Mouse (Mus musculus): Measurements from ENCODE around the gene Gm44503.

The Gm44503 gene

GRCm38 (mm10) chr9:73012629-73013028 is 54.0 kb downstream of the Gm44503 start:
- in situ Hi-C loops (cut with MboI; ENCODE audit: unreplicated experiment in 2 of 2) = no loop called here

- in situ Hi-C loops (cut with MboI; ENCODE audit: unreplicated experiment in 2 of 2) = no loop called here
Observed at GRCm38 (mm10) chr9:73014724-73015123, 56.1 kb downstream of the Gm44503 start.

- in situ Hi-C loops (cut with MboI; ENCODE audit: unreplicated experiment in 2 of 2) = no loop called here
Observed at GRCm38 (mm10) chr9:73019841-73020240, 61.2 kb downstream of the Gm44503 start.

GRCm38 (mm10) chr9:73020566-73021097 is 62.0 kb downstream of the Gm44503 start:
- in situ Hi-C loops (cut with MboI; ENCODE audit: unreplicated experiment in 2 of 2) = no loop called here

- in situ Hi-C loops (cut with MboI; ENCODE audit: unreplicated experiment in 2 of 2) = no loop called here
Observed at GRCm38 (mm10) chr9:73025818-73026636, 67.4 kb downstream of the Gm44503 start.

DNA sequence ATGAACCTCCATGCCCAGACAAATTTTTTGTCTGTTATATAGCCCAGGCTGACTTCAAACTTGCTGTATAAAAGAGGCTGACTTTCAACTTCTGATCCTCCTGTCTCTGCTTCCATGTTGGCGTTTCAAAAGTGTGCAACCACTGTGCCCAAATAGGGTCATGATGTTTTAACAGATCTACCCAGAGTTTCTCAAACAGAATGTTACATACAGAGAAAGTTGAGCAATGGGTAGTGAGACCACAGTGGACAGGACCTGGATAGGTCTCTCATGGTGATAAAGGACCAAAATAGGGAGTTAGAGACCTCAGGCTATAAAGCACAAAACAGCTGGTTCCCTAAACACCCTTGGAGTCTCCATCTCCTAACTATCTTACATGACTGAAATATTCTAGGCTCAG is 71.8 kb downstream of the Gm44503 start:
- in situ Hi-C loops (cut with MboI; ENCODE audit: unreplicated experiment in 2 of 2) = no loop called here

GRCm38 (mm10) chr9:73031421-73031820 is 72.8 kb downstream of the Gm44503 start:
- in situ Hi-C loops (cut with MboI; ENCODE audit: unreplicated experiment in 2 of 2) = no loop called here

GRCm38 (mm10) chr9:73033406-73033805 is 74.8 kb downstream of the Gm44503 start:
- in situ Hi-C loops (cut with MboI; ENCODE audit: unreplicated experiment in 2 of 2) = no loop called here

DNA sequence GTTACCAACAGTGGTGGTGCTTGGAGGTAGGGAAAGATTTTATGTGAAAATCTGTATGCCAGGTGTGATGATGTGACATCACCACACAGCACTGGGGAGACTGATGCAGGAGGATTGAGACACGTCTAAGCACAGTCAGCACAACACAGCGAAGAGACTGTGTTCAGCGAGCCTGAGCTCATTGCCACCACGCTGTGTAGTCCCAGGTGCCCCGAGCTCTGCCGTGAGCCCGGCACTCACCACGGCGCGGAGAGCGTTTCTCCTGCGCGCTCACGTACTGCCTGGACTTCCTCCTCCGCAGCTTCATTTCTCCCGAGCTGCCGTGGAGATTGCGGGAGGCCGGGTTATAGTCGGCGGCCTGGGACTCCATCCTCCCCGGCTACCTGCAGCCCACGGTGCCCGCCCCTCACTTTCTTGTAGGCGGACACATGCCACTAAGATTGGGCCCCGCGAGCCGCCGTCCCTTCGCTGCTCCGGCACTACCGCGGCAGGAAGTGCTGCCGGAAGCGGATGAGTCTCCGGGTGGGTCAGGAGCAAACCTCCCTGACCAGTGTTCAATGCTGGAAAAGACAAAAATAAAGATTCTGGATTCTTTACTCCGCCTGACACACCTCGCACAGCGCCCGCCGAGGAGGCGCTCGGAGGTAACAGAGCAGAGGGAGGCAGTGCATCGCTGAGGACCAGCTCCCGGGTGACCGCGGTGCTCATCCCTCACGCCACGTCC is 80.7 kb downstream of the Gm44503 start:
- in situ Hi-C loops (cut with MboI; ENCODE audit: unreplicated experiment in 2 of 2) = no loop called here

GRCm38 (mm10) chr9:73040080-73040479 is 81.4 kb downstream of the Gm44503 start, which contains the start of gene Pigb:
Gene Pigb (minus strand): TSS chr9:73040378.
- in situ Hi-C loops (cut with MboI; ENCODE audit: unreplicated experiment in 2 of 2) = loop anchor here in 1 of 2 experiments (5.0 kb wide), 1 partner anchor 52 kb away; no protein-coding TSS in a partner anchor

DNA sequence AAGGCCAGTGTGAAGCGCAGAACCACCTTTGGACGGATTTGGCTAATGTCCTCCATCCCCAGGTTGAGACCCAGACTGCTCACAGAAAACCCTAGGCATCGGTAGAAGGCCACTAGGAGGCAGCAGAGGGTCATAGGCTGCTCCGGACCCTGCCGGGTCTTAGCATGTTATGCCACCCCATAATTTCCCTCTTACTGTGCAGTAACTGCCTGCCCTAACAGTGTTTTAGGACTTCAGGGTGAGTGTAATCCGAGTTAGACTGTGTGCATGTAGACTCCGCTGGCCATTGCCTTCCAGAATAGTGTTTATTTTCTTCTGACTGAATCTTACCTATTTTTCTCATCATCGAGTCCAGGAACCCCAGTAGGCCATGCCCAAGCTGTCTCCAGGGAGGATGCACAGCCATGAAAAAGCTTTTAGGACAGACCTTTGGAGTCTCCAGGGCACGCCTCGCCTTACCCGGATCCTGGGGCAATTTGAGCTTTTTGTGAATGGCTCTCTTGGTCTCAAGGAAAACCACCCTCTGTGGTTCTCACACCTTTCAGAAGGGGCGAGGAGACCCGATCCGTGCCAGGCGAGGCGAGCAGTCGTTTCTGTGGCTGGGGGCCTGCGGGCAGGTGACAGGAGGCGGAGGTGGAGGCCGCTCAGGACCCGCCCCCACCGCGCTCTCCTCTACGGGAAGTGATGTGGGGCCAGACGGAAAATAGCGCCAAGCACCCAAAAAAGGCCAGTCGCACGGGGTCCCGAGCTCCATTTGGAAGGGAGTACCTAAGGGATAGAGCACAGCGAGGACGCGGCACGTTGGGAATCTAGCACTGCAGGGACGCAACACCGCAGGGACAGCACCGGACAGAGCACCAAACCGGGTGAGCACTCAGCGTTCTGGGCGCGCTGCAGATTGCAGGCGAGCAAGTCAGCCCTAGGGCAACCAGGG is 85.8 kb downstream of the Gm44503 start, which contains the start of gene Rab27a:
TSS of gene Rab27a (plus strand) at position 709 of the 934 bp plus-strand sequence.
- in situ Hi-C loops (cut with MboI; ENCODE audit: unreplicated experiment in 2 of 2) = loop anchor here (5.0 kb wide), 2 partner anchors 43 to 48 kb away; no protein-coding TSS in a partner anchor

DNA sequence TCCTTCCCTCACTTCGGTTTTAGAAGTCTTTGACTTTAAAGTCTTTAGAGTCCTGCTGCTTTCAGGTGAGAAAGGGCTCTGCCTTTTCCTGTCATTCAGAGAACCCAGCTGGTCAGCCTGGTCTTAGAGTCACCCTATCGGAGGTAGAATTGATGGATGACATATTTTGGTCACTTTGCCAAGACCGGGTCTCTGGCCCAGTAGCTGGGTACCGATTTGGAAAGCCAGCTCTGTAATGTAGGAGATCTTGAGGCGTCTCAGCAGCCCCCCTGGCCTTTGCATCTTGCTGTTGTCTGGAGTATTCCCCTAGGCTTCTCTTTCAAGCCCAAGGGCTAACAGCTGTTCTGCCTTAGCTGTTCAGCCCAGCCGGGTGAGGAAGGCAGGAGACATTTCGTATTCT is 86.6 kb downstream of the Gm44503 start:
- in situ Hi-C loops (cut with MboI; ENCODE audit: unreplicated experiment in 2 of 2) = loop anchor here in 1 of 2 experiments (5.0 kb wide), 1 partner anchor 42 kb away; no protein-coding TSS in a partner anchor

GRCm38 (mm10) chr9:73045711-73046110 is 87.1 kb downstream of the Gm44503 start:
- in situ Hi-C loops (cut with MboI; ENCODE audit: unreplicated experiment in 2 of 2) = loop anchor here in 1 of 2 experiments (5.0 kb wide), 1 partner anchor 42 kb away; no protein-coding TSS in a partner anchor

DNA sequence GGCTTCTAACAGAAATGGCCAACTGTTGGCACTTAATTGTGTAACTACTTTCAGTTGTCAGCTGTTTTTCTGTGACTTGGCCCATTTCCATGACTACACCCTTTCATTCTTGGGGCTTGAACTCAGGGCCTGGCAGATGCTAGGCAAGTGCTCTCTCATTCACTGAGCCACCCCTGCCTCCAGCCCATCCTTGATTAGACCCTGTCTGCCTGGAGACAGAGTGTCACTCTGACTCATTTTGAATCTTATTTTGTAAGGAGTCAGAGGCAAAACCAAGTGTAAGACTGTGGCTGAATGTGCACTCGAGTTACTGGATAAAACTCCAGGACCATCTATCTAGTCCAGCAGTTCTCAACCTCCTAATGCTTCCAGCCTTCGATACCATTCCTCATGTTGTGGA is 89.3 kb downstream of the Gm44503 start:
- in situ Hi-C loops (cut with MboI; ENCODE audit: unreplicated experiment in 2 of 2) = loop anchor here in 1 of 2 experiments (5.0 kb wide), 1 partner anchor 39 kb away; no protein-coding TSS in a partner anchor

GRCm38 (mm10) chr9:73048927-73049326 is 90.3 kb downstream of the Gm44503 start:
- in situ Hi-C loops (cut with MboI; ENCODE audit: unreplicated experiment in 2 of 2) = loop anchor here in 1 of 2 experiments (5.0 kb wide), 1 partner anchor 38 kb away; no protein-coding TSS in a partner anchor

DNA sequence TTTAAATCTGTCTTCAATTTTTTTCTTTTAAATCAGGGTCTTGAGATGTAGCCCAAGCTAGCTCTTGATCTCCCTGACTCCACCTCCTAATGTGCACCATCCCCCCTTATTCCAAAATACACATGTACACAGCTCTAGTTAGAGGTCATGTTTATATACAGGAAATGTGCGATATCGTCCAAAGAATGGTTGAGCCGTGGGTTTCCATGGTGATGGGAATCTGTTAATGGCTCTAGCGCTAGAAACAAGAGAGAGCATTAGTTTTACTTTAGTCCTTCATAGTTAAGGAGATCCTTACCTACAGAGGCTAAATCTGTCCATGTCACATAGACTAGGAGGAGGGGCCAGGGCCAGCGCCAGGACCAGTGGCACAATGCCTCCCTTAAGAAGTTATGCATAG is 91.2 kb downstream of the Gm44503 start:
- in situ Hi-C loops (cut with MboI; ENCODE audit: unreplicated experiment in 2 of 2) = loop anchor here in 1 of 2 experiments (5.0 kb wide), 1 partner anchor 37 kb away; no protein-coding TSS in a partner anchor

DNA sequence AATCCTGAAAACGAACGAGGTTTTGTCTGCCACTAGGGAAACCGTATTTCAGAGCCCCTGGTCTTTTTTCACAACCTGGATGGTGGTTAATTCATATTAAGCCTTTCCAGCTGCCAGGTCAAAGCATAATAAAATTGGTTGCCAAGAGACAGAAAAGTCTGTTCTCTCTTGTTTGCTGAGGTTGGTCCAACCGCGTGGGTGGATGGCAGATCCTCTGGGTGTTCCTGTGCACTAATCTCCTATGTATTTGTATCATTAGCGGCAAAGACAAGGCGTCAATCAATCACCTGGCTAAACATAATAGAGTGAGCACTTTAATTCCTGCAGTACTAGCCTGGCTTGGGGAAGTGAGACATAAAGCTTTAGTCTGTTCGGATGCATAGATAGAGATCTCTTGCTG is 92.0 kb downstream of the Gm44503 start:
- in situ Hi-C loops (cut with MboI; ENCODE audit: unreplicated experiment in 2 of 2) = no loop called here

DNA sequence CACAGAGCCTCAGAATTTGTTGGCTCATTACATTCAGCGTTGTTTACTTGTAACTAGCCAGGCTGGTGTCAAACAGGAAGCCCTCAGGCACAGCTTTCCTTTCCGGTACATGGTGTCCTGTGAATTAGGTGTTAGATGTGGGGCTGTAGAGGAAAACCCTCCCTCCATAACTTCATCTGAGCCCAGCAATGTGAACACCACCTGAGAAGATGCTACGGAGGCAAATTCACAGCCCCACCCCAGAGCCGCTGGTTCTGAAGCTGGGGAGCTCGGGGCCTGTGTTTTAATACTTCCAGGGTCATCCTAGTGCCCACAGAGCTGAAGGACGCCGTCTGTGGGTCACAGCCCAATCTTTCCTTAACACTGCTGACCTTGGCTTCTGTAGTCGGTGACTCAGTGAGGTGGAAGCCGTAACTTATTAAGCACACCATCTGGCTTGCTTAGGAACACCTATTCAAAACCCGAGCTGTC is 96.8 kb downstream of the Gm44503 start:
- in situ Hi-C loops (cut with MboI; ENCODE audit: unreplicated experiment in 2 of 2) = no loop called here

GRCm38 (mm10) chr9:73059224-73059623 is 100.6 kb downstream of the Gm44503 start:
- in situ Hi-C loops (cut with MboI; ENCODE audit: unreplicated experiment in 2 of 2) = no loop called here

All from v-Abl transformed pro-B cells (cell line).